Mouse (Mus musculus): ENCODE data around the gene Ccdc194.

Ccdc194 gene

DNA sequence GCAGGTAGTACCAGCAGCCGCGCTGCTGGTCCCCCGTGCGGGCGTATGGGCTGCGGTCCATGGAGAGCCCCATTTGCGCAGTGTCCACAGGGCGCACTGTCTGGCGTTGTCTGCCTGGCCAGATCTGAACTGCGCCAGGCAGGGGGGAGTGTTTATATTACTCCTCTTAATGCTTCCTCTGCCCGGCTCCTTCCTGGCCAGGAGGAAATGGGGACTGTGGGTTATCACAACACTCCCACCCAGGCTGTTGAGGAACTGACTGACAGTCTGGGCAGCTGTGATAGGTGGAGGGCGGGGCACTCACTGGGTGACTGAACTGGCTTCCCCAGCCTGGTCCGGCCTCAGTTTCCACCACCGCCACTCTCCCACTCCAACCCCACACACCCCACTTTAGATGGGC is 13.9 kb downstream of the Ccdc194 start, which contains the start of gene Plvap:
TSS of gene Plvap (minus strand) at position 109 of the 400 bp plus-strand sequence.
- DNase-seq (ENCODE audit: low spot score in 2 of 2), result no peak

DNA sequence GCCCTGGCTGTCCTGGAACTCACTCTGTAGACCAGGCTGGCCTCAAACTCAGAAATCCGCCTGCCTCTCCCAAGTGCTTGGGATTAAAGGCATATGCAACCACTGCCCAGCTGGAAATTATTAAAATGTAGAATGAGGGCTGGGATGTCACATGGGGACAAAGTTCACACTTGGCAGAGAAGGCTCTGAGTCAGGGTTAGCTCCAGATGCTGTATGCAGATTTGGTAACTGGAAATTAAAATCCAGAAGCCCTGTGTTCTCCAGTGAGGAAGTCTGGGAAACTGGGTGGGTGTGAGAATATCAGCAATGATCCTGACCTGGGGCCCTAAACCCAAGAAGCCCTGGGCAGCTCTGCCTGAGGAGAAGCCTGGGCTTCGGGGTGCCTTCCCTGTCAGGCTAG is 16.2 kb downstream of the Ccdc194 start:
- no peak for DNase-seq (ENCODE audit: low spot score in 2 of 2)

DNA sequence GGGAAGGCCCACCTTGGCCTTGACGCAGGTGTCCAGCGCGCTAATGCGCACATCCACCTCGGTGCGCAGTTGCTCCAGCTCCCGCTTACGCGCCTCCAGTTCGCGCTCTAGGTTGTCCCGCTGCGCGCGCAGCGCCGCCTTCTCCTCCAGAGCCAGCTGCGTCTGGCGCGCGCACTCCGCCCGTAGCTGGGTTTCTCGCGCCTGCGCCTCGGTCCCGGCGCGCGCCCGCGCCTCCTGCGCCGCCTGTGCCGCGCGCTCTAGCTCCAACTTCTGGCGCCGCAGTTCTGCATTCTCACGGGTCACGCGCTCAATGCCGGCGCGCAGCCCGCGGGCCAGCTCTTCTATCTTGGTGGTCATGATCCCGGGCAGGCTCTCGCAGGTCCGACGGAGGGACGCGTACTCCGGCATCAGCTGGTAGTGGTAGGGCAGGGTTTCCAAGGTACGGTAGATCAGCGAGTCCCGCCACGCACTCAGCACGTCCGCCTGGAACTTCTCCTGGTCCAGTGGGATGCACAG is 17.9 kb downstream of the Ccdc194 start:
- no peak for DNase-seq (ENCODE audit: low spot score in 2 of 2)

DNA sequence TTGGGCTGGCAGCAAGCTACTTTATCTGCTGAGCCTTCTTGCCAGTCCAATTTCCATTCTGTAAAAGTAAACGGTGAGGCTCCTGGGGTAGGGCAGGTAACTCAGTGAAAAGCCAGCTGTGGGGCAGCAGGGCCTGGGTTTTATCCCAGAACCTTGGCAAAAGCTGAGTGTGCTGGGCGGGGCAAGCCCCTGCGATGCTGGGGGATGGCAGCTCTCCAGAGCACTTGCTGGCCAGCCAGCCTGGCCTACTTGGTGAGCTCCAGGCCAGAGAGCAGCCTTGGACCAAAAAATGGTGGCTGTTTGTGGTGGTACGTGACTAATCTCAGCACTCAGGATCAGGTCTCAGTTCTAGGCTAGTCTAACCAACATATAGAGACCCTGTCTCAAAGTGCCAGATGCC is 19.5 kb downstream of the Ccdc194 start:
- DNase-seq (ENCODE audit: low spot score in 2 of 2), result no peak

DNA sequence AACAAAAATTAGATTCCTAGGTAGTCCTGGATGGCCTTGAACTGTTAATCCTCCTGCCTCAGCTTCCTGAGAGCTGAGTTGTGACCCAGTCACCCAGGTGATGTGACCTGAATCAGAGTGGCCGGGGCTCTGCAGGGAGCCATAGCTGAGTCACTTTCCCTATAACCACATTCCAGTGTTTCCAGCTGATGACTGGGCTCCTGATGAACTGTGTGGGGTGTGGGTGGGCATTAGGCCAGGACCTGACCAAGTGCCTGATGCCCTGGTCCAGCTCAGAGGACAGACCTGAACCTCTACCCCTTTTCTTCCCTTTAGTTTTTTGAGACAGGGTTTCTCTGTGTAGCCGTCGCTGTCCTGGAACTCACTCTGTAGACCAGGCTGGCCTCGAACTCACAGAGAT is 20.2 kb downstream of the Ccdc194 start:
- DNase-seq (ENCODE audit: low spot score in 2 of 2), result no peak

DNA sequence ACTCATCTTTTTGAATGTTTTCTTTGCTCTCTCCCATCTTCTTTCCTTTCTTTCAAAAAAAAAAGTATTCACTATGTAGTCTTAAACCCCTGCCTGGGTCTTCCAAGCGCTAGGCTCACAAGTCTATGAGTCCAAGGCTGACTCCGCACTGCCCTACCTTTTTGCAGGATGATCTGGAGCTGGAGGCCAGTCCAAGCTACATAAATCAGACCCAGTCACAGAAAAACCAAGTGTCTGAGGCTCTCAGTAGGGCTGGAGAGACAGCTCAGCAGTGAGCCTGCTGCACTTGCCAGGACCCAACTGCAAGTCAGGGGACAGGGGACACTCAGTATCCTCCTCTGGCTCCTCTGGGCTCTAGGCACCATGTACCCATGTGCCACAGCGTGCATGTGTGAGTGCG is 21.2 kb downstream of the Ccdc194 start:
- no peak for DNase-seq (ENCODE audit: low spot score in 2 of 2)

DNA sequence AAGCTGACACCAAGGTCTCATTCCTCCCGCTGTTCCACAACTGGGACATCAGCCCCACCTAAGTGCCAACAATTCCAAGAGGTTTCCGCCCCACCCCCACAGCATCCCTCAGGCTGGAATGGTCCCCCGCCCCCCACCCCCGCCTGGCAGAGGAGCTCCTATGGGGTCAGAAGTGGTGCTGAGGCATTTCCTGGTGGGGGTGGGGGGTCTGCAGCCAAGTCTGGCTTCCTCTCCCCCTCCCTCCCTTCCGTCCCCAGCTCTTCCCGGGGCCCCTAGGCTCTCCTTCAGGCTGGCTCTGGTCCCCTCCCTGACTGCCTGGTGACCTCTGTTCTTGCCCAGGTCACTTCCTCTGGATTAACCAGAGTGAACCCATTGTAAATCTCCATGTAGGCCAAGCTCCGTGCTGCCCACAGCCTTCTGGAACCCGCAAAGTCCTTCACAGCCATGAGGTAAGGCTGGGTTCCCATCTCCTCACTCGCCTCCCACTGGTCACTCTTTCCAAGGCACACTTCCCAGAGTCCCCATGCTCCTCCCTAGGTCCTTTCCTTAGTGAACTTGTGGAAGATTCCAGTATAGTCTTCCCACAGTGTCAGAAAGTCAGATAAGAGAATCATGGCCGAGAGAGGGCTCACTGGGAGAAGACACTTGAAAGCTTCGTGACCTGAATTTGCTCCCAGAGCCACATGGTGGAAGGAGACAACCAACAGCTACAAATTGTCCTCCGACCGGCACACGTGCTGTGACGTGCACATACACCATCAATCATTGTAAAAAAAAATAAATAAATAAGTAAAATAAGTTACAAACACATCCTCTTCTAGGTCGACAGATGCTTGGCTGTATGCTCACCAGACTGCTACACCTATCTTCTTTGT is 26.5 kb downstream of the Ccdc194 start:
- DNase-seq (ENCODE audit: low spot score in 2 of 2), result no peak

DNA sequence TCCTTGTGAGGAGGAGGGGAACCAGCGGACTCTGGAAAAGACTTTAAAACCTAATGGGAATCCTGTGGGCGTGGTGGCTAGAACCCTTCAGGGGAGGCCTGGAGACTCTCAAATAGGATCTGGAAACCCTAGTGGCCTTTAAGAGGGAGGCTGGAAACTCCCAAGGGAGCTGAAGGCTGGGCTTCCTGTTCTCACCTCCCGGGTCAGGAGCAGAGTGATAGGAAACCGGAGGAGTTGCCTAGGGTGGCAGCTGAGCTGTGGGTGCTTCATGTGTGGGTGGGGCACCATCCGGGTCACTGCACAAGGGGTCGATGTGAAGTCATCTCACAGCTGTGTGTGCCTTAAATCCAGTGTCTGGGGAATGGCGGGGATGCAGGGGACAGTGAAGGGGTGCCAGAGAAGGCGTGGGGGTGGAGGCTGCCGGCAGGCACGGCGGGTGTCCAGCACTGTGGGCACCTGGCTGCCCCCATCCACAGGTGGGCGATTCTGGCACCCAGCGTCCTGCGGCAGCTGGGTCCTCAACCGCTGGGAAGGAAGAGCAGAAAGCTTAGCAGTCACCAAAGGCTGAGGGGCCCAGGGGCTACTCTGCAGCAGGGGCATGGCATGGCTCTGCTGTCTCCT is 27.5 kb downstream of the Ccdc194 start:
- no peak for DNase-seq (ENCODE audit: low spot score in 2 of 2)

DNA sequence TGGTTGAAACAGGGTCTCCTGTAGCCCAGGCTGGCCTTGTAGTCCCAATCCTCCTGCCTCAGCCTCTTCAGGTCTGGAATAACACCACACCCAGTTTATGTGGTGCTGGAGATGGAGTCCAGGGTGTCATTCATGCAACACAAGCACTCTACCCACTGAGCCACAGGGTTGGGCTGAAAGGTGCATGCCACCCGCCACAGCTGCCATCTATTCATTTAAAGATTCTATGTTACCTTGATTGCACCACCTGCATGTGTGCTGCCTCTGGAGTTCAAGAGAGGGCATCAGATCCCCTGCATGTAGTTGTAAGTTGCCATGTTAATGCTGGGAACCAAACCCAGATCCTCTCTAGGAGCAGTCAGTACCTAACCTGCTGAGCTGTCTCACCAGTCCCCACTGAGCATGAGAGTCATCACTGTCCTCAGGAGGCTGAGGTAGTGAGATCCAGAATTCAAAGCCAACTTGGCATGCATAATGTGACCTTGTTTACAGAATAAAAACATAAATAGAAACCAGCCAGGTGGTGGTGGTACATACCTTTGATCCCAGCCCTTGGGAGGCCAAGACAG is 28.4 kb downstream of the Ccdc194 start:
- DNase-seq (ENCODE audit: low spot score in 2 of 2), result no peak

DNA sequence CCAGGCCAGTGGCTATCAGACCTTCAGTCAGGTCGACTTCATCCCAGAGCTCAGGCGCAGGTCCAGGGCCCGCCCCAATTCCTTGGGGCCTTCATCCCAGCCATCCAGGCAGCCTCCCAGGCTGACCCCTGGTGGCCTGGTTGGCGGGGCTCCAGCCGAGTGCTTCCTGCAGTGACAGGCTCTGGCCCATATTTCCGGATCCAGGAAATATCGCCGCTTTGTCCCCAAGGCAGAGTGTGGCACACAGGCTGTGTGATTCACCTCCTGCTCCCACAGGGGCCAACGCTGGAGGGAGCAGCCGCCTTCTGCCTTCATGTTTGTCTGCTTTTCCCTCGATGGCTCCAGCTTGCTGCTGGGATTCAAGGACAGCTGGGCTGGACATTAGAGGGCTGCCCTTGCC is 29.0 kb downstream of the Ccdc194 start:
- no peak for DNase-seq (ENCODE audit: low spot score in 2 of 2)

DNA sequence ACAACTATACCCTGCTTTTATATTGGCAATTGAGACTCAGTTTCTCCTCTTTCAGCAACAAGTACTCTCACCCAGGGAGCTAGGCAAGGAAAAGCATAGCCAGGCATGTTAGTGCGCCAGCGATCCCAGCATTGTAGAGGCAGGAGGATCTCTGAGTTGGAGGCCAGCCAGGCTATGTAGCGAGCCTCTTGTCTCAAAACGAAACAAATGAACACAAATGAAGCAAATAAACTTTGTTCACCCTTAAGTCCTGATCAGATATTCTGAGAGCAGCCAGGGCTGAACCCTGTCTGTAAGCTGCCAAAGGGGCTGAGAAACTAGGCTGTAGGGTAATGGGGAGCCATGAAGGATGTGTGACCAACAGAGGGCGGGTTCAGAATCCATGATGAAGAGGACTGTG is 29.7 kb downstream of the Ccdc194 start:
- no peak for DNase-seq (ENCODE audit: low spot score in 2 of 2)

DNA sequence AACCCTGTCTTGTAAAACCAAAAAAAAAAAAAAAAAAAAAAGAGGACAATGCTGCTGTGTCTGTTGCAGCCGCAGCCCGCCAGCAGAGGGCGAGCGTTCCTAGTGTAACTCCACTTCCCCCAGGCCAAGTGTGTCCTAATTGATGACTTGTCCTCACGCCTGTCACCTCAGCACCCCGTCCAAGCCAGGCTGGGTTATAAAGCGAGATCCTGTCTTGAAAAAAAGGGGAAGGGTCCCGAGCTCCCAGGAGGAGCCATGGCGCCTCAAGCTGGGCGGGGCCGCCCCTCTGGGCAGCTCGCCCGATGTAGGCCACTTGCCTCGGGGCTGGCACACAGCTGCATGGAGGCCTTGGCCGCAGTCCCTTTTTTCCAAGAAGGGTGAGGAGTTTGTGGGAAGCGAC is 30.5 kb downstream of the Ccdc194 start:
- peak; percentile 64 to 82 for DNase-seq (ENCODE audit: low spot score in 2 of 2)

DNA sequence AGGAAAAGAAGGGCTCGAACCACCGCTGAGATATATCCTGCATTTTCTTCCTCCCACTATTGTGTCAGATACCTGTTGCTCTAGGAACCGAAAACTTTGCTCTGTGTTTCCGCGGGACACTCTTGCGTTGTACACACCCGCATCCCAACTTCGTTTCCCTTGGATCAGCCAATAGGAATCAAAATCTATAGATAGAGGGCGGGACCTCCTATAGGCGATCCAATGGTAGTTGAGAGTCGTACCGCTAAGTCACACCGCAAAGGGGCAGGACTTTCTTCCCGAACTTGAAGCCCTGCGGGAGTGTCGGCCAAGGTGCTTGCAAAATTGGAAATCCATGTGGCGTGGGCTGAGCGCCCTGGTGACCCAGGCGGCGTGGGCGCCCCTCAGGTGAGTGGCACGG is 37.1 kb downstream of the Ccdc194 start:
- peak; percentile 87 to 89 for DNase-seq (ENCODE audit: low spot score in 2 of 2)

DNA sequence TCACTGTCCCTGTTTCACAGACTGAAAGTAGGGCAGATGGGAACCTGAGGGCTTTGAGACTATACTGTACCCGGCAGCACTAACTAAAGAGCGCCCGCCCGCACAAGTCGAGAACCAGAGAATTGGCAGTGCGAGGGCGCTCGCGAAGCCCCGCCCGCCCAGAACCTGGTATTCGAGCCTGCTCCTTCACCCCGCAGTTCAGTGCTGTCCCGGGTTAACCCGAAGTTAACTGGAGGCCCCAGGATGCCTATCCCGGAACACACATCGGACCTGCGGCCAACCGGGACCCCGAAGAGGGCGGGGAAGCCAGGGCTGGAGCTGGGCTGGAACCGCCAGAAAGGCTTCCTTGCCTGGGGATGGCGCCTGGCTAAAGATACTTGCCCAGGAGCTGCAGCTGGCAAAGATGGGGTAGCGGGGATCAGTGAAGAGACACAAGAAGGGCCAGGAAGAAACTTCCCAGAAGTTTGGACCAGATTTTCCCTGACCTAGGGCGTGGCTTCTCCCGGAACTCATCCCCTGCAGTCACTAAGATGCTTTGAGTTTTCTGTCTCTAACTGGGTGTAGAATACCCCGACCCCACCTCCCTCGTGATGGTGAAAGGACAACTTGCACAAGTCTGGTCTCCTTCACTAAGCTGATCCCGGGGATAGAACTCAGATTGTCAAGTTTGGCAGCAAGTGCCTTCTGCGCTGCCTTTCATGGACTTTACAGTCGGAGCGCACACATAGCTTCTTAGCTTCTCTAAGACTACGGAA is 37.6 kb downstream of the Ccdc194 start, which contains the start of gene Gtpbp3:
TSS of gene Gtpbp3 (plus strand) at position 413 of the 755 bp plus-strand sequence.
- DNase-seq (ENCODE audit: low spot score in 2 of 2), result peak; percentile 62 to 79

DNA sequence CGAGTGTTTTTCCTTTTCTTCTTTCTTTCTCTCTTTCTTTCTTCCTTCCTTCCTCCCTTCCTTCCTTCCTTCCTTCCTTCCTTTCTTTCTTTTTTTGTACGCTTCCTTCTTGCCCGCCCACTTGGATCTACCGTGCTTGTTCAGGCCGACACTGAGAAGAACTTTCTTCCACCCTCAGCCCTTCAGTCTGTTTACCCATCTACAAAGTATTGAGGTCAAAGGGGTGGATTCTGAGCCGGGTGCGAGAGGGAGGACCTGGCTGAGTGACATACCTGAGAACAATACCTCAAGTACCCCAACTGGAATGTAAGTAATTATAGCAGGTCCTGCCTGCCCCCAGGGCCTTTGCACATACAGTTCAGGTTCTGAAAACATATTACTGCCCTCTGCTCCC is 39.4 kb downstream of the Ccdc194 start:
- no peak for DNase-seq (ENCODE audit: low spot score in 2 of 2)

DNA sequence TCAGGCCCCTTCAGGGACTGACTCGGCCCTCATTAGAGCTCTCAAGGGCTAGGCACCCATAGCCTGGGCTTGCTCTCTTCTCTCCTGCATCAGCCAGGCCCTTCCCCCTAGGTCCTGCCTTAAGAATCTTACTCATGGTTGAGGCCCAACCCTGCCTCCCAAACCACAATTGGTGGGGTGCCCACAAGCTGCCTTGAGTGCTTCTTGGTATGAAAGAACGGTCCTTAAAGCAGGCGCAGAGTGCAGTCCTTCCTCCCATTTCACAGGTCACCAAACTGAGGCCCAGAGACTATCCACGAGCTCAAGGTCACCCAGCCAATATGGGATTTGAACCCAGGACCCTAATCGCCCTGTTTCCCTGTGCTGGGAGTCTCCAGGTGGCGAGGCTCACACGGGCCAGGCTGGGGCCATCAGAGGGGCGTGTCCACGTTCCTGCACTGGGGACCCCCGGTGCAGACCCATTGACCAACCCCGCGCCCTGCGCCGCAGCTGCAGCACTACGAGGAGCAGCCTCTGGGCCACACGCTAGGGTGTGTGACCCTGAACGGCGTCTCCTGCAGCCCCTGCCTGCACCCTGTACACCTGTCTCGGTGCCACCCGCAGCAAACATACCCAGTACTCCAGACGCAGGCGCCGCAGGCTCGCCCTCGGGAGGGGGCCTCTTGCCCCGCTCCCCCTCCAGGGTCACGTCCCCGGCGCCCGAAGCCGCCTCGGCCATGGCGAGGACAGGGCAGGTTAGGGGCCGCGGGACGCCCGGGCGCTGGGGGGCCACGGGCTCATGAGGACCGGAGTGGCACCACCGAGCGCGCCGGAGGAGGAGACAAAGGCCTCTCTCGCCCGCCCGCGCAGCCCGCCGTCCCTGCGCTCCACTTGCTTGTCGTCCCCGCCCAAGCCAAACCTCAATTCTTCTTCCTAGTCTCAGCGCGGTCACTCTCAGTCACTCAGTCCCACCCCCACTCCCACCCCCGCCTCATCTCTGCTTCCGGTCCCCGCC is 40.1 kb downstream of the Ccdc194 start, which contains the start of gene Ano8:
TSS of gene Ano8 (minus strand) at position 822 of the 994 bp plus-strand sequence.
- DNase-seq (ENCODE audit: low spot score in 2 of 2), result peak; percentile 86 to 90

DNA sequence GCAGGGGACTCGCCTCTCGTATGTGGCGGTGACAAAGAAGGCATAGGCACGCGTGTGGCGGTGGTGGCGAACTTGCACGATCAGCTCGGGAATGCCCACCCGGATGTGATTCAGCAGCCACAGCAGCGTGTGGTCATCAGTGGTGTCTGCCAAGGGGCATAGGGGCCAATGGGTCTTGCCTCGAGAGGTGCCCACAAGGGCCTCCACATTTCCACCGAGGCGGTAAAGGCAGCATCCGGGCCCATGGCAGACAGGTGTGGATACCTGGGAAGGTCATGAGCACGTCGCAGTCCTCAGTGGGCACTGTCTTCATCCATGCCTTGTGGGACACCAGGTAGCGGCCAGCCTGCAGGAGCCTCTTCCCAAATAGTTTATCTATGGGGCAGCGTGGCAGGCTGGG is 40.8 kb downstream of the Ccdc194 start:
- DNase-seq (ENCODE audit: low spot score in 2 of 2), result no peak

DNA sequence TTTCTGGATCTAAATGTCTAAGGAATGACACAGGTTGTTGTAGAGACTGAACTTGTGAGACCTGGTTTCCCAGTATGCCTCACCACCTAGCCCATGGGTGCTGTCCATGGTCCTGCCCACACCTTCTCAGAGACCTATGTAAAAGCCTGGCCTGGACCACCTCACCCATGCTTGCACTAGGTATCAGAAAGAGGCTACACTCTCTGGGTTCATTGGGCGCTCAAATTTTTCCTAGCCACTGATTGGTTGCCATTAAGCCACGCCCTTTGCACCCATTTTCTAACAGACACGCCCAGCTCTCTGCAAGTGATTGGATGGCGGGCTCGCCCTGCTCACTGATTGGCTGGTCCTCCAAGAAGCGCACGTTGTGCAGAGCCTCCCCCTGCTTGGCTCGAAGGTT is 41.6 kb downstream of the Ccdc194 start:
- peak in 1 of 2 experiments; percentile 36 for DNase-seq (ENCODE audit: low spot score in 2 of 2)

DNA sequence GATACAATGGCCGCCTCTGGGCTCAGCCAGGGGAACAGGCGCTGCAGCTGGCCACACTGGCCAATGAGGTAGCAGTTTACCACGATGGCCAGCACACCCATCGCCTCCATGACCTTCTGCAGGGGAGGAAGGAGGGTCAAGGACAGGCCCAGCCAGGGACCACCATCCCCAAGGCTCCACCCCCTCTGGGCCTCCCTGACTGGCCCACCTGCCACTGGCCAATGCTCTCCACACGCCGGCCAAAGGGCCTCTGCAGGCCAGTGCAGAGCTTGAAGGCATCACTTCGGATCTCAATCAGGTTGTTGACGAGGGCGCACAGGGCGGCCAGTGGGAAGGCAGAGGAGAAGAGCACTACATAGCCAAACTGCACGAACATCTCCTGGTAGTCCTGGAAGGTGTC is 46.6 kb downstream of the Ccdc194 start:
- no peak for DNase-seq (ENCODE audit: low spot score in 2 of 2)

DNA sequence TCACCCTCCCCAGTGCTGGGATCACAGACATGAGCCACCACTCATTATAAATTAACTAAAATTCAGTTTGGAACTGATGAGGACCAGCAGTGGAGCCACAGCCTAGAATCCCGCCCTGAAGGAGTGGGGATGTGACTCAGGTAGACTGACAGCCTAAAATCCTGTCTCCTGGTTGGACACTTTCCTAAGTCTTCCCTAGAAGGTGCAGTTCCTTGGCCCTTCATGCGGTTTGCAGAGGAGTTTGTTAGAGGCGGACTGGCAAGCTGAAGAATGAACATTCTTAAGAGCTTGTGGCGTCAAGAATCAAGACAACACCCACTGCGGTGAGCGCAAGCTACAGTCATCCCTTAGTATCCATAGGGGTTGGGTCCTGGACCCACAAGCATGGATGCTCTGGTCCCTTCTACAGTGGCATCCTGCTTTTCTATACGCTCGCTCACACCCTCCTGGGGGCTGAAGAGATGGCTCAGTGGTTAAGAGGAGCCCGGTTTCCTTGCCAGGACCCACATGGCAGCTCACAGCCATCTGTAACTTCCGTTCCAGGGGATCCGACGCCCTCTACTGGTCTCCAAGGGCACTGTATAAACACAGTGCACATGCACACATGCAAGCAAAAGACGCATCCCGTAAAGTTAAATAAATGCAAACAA is 48.2 kb downstream of the Ccdc194 start:
- DNase-seq (ENCODE audit: low spot score in 2 of 2), result peak in 1 of 2 experiments; percentile 46

Data from natural killer cell, adult 2 months (primary cell).